Mouse (Mus musculus): ENCODE measurements around the gene Ccdc32. TPM values are rescaled to one million over a fixed set of nuclear protein-coding genes. Genes with fewer than 3 reads are reported as not detected.
A peak's percentile ranks its signal among the peaks of the same experiment; 100 is the strongest.

The Ccdc32 gene
- polyA plus RNA-seq (2015; fragmentation: Nextera tagmentation; extraction: Ambion mirVana) = 55.9 and 59.5 TPM in 2 replicates

- under 1% methylated on average over 28 of the region's 28 CpGs for WGBS
- H3K27ac ChIP-seq (ENCODE audit: low read depth, low read length) = peak within 1 kb of the TSS; percentile 90
These were observed at the start of gene Ccdc32 for GRCm38 (mm10) chr2:119028941-119029551. TSS of gene Ccdc32 (minus strand) at chr2:119029393.

GRCm38 (mm10) chr2:119072397-119072796 lies 43.2 kb upstream of the Ccdc32 start:
- H3K27ac ChIP-seq (ENCODE audit: low read depth, low read length) = no peak overlapping the region
- H3K4me2 ChIP-seq (replicated peaks; ENCODE audit: low read depth) = no peak overlapping the region
- 90% methylated on average over 4 of the region's 4 CpGs for WGBS
- no peak for TF ChIP-seq CTCF (IDR thresholded peaks at IDR 0.05; ENCODE audit: low read depth)
- peaks cover 26% of the 10 kb centered on the region for H3K36me3 ChIP-seq (ENCODE audit: control insufficient read depth, insufficient read depth)
- no peak for ATAC-seq
- H3K9me3 ChIP-seq (ENCODE audit: control insufficient read depth) = no peaks in the 10 kb centered on the region
- H3K9ac ChIP-seq (ENCODE audit: low read depth, low read length) = no peak overlapping the region
- H3K27me3 ChIP-seq (replicated peaks; ENCODE audit: control insufficient read depth, insufficient read depth, low read length) = no peaks in the 10 kb centered on the region
- H3K4me1 ChIP-seq (replicated peaks; ENCODE audit: control insufficient read depth, insufficient read depth, low read length) = no peaks in the 10 kb centered on the region
- no peak overlapping the region for H3K4me3 ChIP-seq (ENCODE audit: low read depth, low read length)

More at GRCm38 (mm10) chr2:119028941-119029551, at the start of gene Ccdc32:
- H3K27me3 ChIP-seq (replicated peaks; ENCODE audit: control insufficient read depth, insufficient read depth, low read length) = no peaks in the 10 kb centered on the region
- H3K36me3 ChIP-seq (ENCODE audit: control insufficient read depth, insufficient read depth) = peaks cover 13% of the 10 kb centered on the region; the same call in 1 of the 2 replicates
- H3K9ac ChIP-seq (ENCODE audit: low read depth, low read length) = peak within 1 kb of the TSS; percentile 87
- peak; percentile 95 for ATAC-seq
- peak within 1 kb of the TSS; percentile 81 for H3K4me2 ChIP-seq (replicated peaks; ENCODE audit: low read depth)
- H3K4me3 ChIP-seq (ENCODE audit: low read depth, low read length) = peak within 1 kb of the TSS; percentile 78
- no peak for TF ChIP-seq CTCF (IDR thresholded peaks at IDR 0.05; ENCODE audit: low read depth)
- H3K4me1 ChIP-seq (replicated peaks; ENCODE audit: control insufficient read depth, insufficient read depth, low read length) = 0 out of 2 replicates have a peak, but pooled peaks cover 3% of the 10 kb centered on the region
- H3K9me3 ChIP-seq (ENCODE audit: control insufficient read depth) = no peaks in the 10 kb centered on the region

- Histone ChIP-seq H3K36me3 (ENCODE audit: control insufficient read depth, insufficient read depth) (peaks cover 14% of the 10 kb centered on the region), H3K9ac (ENCODE audit: low read depth, low read length) (no peak overlapping the region), H3K9me3 (ENCODE audit: control insufficient read depth) (no peaks in the 10 kb centered on the region), H3K4me3 (ENCODE audit: low read depth, low read length) (no peak overlapping the region), H3K4me2 (replicated peaks; ENCODE audit: low read depth) (no peak overlapping the region), H3K4me1 (replicated peaks; ENCODE audit: control insufficient read depth, insufficient read depth, low read length) (no peaks in the 10 kb centered on the region), H3K27ac (ENCODE audit: low read depth, low read length) (no peak overlapping the region), H3K27me3 (replicated peaks; ENCODE audit: control insufficient read depth, insufficient read depth, low read length) (no peaks in the 10 kb centered on the region)
- no peak for ATAC-seq
- 77% methylated on average over 2 of the region's 2 CpGs for WGBS
- no peak for TF ChIP-seq CTCF (IDR thresholded peaks at IDR 0.05; ENCODE audit: low read depth)
These were observed 30.9 kb upstream of the Ccdc32 start for GRCm38 (mm10) chr2:119060139-119060538.

GRCm38 (mm10) chr2:119050132-119050650 lies 21.0 kb upstream of the Ccdc32 start:
- H3K36me3 ChIP-seq (ENCODE audit: control insufficient read depth, insufficient read depth) = no peaks in the 10 kb centered on the region
- no peak for TF ChIP-seq CTCF (IDR thresholded peaks at IDR 0.05; ENCODE audit: low read depth)
- H3K9me3 ChIP-seq (ENCODE audit: control insufficient read depth) = no peaks in the 10 kb centered on the region
- no peak overlapping the region for H3K27ac ChIP-seq (ENCODE audit: low read depth, low read length)
- H3K4me3 ChIP-seq (ENCODE audit: low read depth, low read length) = no peak overlapping the region
- WGBS = 45% methylated on average over 4 of the region's 4 CpGs
- 0 out of 2 replicates have a peak, but pooled peaks cover 9% of the 10 kb centered on the region for H3K4me1 ChIP-seq (replicated peaks; ENCODE audit: control insufficient read depth, insufficient read depth, low read length)
- H3K4me2 ChIP-seq (replicated peaks; ENCODE audit: low read depth) = no peak overlapping the region
- no peak for ATAC-seq
- no peaks in the 10 kb centered on the region for H3K27me3 ChIP-seq (replicated peaks; ENCODE audit: control insufficient read depth, insufficient read depth, low read length)
- H3K9ac ChIP-seq (ENCODE audit: low read depth, low read length) = no peak overlapping the region

- 13% methylated on average over 4 of the region's 4 CpGs for WGBS
- Histone ChIP-seq H3K27ac (ENCODE audit: low read depth, low read length) (no peak overlapping the region), H3K4me2 (replicated peaks; ENCODE audit: low read depth) (peak overlapping the region; percentile 70), H3K9ac (ENCODE audit: low read depth, low read length) (peak overlapping the region; percentile 78), H3K4me1 (replicated peaks; ENCODE audit: control insufficient read depth, insufficient read depth, low read length) (0 out of 2 replicates have a peak, but pooled peaks cover 9% of the 10 kb centered on the region), H3K9me3 (ENCODE audit: control insufficient read depth) (no peaks in the 10 kb centered on the region), H3K27me3 (replicated peaks; ENCODE audit: control insufficient read depth, insufficient read depth, low read length) (no peaks in the 10 kb centered on the region), H3K36me3 (ENCODE audit: control insufficient read depth, insufficient read depth) (no peaks in the 10 kb centered on the region), H3K4me3 (ENCODE audit: low read depth, low read length) (peak overlapping the region; percentile 90)
- ATAC-seq = no peak
- TF ChIP-seq CTCF (IDR thresholded peaks at IDR 0.05; ENCODE audit: low read depth) = no peak
These were observed 18.7 kb upstream of the Ccdc32 start for GRCm38 (mm10) chr2:119047849-119048248.

- TF ChIP-seq CTCF (IDR thresholded peaks at IDR 0.05; ENCODE audit: low read depth) = no peak
- Histone ChIP-seq H3K27me3 (replicated peaks; ENCODE audit: control insufficient read depth, insufficient read depth, low read length) (no peaks in the 10 kb centered on the region), H3K4me1 (replicated peaks; ENCODE audit: control insufficient read depth, insufficient read depth, low read length) (0 out of 2 replicates have a peak, but pooled peaks cover 9% of the 10 kb centered on the region), H3K4me2 (replicated peaks; ENCODE audit: low read depth) (peak within 1 kb of the TSS; percentile 70), H3K9ac (ENCODE audit: low read depth, low read length) (peak within 1 kb of the TSS; percentile 78), H3K36me3 (ENCODE audit: control insufficient read depth, insufficient read depth) (no peaks in the 10 kb centered on the region), H3K9me3 (ENCODE audit: control insufficient read depth) (no peaks in the 10 kb centered on the region), H3K27ac (ENCODE audit: low read depth, low read length) (peak within 1 kb of the TSS; percentile 76), H3K4me3 (ENCODE audit: low read depth, low read length) (peak within 1 kb of the TSS; percentile 90)
- WGBS = under 1% methylated on average over 66 of the region's 77 CpGs
- ATAC-seq = peak; percentile 91
These were observed 17.7 kb upstream of the Ccdc32 start, which contains the start of gene Knl1 for GRCm38 (mm10) chr2:119046649-119047611. TSS of gene Knl1 (plus strand) at chr2:119047119.

All from intestine, postnatal 0 days (tissue).